Mouse (Mus musculus): ENCODE results near the gene Ntn4.

DNA sequence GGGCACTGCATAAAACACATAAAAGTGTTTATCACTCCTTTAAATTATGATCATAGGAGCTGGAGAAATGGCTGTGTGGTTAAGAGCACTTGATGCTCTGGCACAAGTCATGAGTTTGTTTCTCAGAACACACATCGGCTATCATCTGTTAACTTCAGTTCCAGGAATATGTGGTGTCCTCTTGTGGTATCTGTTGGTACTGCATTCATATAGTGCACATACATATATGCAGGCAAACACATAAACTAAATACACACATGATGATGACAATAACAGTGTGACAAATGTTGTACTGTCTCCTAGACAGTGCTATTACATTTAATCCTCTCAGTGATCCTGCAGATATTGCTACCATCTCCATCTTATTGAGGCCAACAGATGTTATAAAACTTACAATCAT, 37.2 kb upstream of the Ntn4 start:
- TF ChIP-seq POLR2A (IDR thresholded peaks at IDR 0.05; ENCODE audit: borderline replicate concordance, insufficient read depth, low read length), result no peak
- no peak for TF ChIP-seq CTCF (IDR thresholded peaks at IDR 0.05; ENCODE audit: borderline replicate concordance, insufficient read depth, low read depth, low read length)

Measured in cerebellum, adult 2 months (tissue).